In genomic region chr6:23647627-23648247, GRCm38 (mm10) we compare ENCODE assay signal across 13 mouse cellular contexts. TPM values are rescaled to one million over a fixed set of nuclear protein-coding genes. Genes with fewer than 3 reads are reported as not detected.
DNase-seq lines count a peak whose midpoint lies in the region; ATAC-seq lines count a peak whose summit lies in the region.
"Had no signal": no experiment of that assay in that cellular context is flagged by ENCODE, and none has a peak within 500 bp of the region (broad histone marks: within the 10 kb centered on the region; RNA-seq: fewer than 3 reads in every experiment).

No protein-coding gene starts in this region.

- no peak overlapping the region for H3K4me2 ChIP-seq in hindbrain, embryonic 13.5 days
- no peak overlapping the region for H3K4me2 ChIP-seq in hindbrain, embryonic 12.5 days (replicated peaks)
- H3K4me2 ChIP-seq: embryonic facial prominence, embryonic 12.5 days had no signal

- no peak overlapping the region for H3K9ac ChIP-seq in hindbrain, embryonic 13.5 days
- no peak overlapping the region for H3K9ac ChIP-seq in hindbrain, embryonic 12.5 days
- H3K9ac ChIP-seq: embryonic facial prominence, embryonic 12.5 days had no signal

- H3K4me1 ChIP-seq in hindbrain, embryonic 13.5 days (replicated peaks) = no peaks in the 10 kb centered on the region
- no peaks in the 10 kb centered on the region for H3K4me1 ChIP-seq in hindbrain, embryonic 12.5 days
- H3K4me1 ChIP-seq: embryonic facial prominence, embryonic 12.5 days had no signal

- DNase-seq in urinary bladder, postnatal 14 days (ENCODE audit: low spot score) = peak; percentile 31
- DNase-seq in urinary bladder, postnatal 25 days (ENCODE audit: low spot score) = no peak
- peak; percentile 83 for DNase-seq in kidney, postnatal 10 days
- peak; percentile 47 for DNase-seq in testis, postnatal 10 days (ENCODE audit: low spot score)
- DNase-seq in layer of hippocampus, postnatal 36 days = no peak
- DNase-seq: liver had no signal

- no peaks in the 10 kb centered on the region for H3K36me3 ChIP-seq in hindbrain, embryonic 13.5 days
- no peaks in the 10 kb centered on the region for H3K36me3 ChIP-seq in hindbrain, embryonic 12.5 days
- H3K36me3 ChIP-seq: embryonic facial prominence, embryonic 12.5 days had no signal

- no peak for ATAC-seq in hindbrain, embryonic 13.5 days (ENCODE audit: low FRiP score)
- ATAC-seq in hindbrain, embryonic 12.5 days (ENCODE audit: low FRiP score) = no peak
- no peak for ATAC-seq in erythroid progenitor cell, adult 5-6 weeks (replicated peaks; ENCODE audit: low FRiP score, poor library complexity, severe bottlenecking)

- no peaks in the 10 kb centered on the region for H3K27me3 ChIP-seq in hindbrain, embryonic 13.5 days
- H3K27me3 ChIP-seq in hindbrain, embryonic 12.5 days = no peaks in the 10 kb centered on the region
- H3K27me3 ChIP-seq: embryonic facial prominence, embryonic 12.5 days had no signal

- 0 out of 2 replicates have a peak overlapping the region, but pooled peaks have one; percentile 5 for H3K27ac ChIP-seq in hindbrain, embryonic 13.5 days
- H3K27ac ChIP-seq in hindbrain, embryonic 12.5 days = no peak overlapping the region
- H3K27ac ChIP-seq: embryonic facial prominence, embryonic 12.5 days had no signal

- H3K4me3 ChIP-seq in hindbrain, embryonic 13.5 days = no peak overlapping the region
- H3K4me3 ChIP-seq in hindbrain, embryonic 12.5 days = no peak overlapping the region
- H3K4me3 ChIP-seq: embryonic facial prominence, embryonic 12.5 days had no signal

- WGBS in hindbrain, embryonic 13.5 days = 71% methylated on average over 7 of the region's 7 CpGs
- 84% methylated on average over 7 of the region's 7 CpGs for WGBS in hindbrain, embryonic 12.5 days

- H3K9me3 ChIP-seq in hindbrain, embryonic 13.5 days = no peaks in the 10 kb centered on the region
- no peaks in the 10 kb centered on the region for H3K9me3 ChIP-seq in hindbrain, embryonic 12.5 days (replicated peaks)
- H3K9me3 ChIP-seq: embryonic facial prominence, embryonic 12.5 days had no signal

RNA-seq across cellular contexts. Expression of gene Rnf133, which starts 2.4 kb away (rescaled TPM):
- not detected in 2 replicates for polyA plus RNA-seq in hindbrain, embryonic 13.5 days (2015; fragmentation: Nextera tagmentation; extraction: Ambion mirVana)
- not detected in 2 replicates for polyA plus RNA-seq in hindbrain, embryonic 12.5 days (2016; fragmentation: Nextera tagmentation; extraction: Ambion mirVana)
- total RNA-seq in erythroid progenitor cell, adult 5-6 weeks (2015; ENCODE audit: low replicate concordance) = not detected in 2 replicates
- total RNA-seq in erythroid progenitor cell, adult 5-6 weeks (2017; ENCODE audit: low replicate concordance) = not detected in 2 replicates
- total RNA-seq in layer of hippocampus, postnatal 36 days (2021) = 1 to 10 TPM in 1 of 2 experiments, under 1 TPM in 1; 0.76 to 1.1 TPM
- total RNA-seq: ES-E14; gastrocnemius, adult 18-20 months had no signal
- polyA plus RNA-seq: embryonic facial prominence, embryonic 12.5 days; large intestine, adult 2 months had no signal

RNA-seq across cellular contexts. Expression of gene Rnf148, which starts 7.2 kb away (rescaled TPM):
- polyA plus RNA-seq in hindbrain, embryonic 13.5 days (2015; fragmentation: Nextera tagmentation; extraction: Ambion mirVana) = not detected in 2 replicates
- not detected in 2 replicates for polyA plus RNA-seq in hindbrain, embryonic 12.5 days (2016; fragmentation: Nextera tagmentation; extraction: Ambion mirVana)
- not detected in 2 replicates for total RNA-seq in erythroid progenitor cell, adult 5-6 weeks (2015; ENCODE audit: low replicate concordance)
- total RNA-seq in erythroid progenitor cell, adult 5-6 weeks (2017; ENCODE audit: low replicate concordance) = not detected in 2 replicates
- total RNA-seq in layer of hippocampus, postnatal 36 days (2021) = under 1 TPM; 0.47 to 0.71 TPM
- total RNA-seq: ES-E14; gastrocnemius, adult 18-20 months had no signal
- polyA plus RNA-seq: embryonic facial prominence, embryonic 12.5 days; large intestine, adult 2 months had no signal

Comparison
In these comparisons a context has a peak if more than half of its experiments do, and no peak if none do; other contexts are left out.
1. DNase-seq: peak in urinary bladder, postnatal 14 days (single experiment), kidney, postnatal 10 days (single experiment) and testis, postnatal 10 days (single experiment); none in urinary bladder, postnatal 25 days (single experiment) and layer of hippocampus, postnatal 36 days (0 of 2).